Mouse (Mus musculus) mesoderm, embryonic 11.5 days (tissue): ENCODE data around the gene Phf21a.

ENCODE experiments used
- DNase-seq: peaks from one replicate; pipeline ENCODE4 v3.0.0-alpha.2; 2012; ENCODE audit warnings: low read depth, low spot score

Phf21a gene

GRCm38 (mm10) chr2:92229973-92230372 lies 137.1 kb downstream of the Phf21a start:
- no peak for DNase-seq

DNA sequence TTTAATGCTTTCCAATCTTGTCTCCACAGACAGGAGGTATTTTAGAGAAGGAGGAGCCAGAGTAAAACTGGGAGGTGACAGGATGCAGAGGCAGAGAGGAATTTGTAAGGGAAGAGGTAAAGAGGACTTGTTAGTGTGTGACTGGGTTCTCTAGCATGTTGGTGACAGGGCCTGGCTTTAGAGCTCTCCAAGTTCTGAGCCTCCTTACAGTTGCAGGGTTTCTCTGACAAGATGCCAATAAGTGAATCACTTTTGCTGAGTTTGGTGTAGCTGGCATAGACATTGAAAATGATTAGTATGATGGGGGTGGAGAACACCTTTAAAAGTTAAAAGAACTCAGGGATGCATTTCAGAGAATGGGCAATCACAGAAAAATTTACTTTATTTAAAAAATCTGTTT lies 138.8 kb downstream of the Phf21a start:
- no peak for DNase-seq

GRCm38 (mm10) chr2:92234768-92235332 lies 141.9 kb downstream of the Phf21a start:
- DNase-seq: no peak

- DNase-seq: no peak
Measured at GRCm38 (mm10) chr2:92240299-92240698, 147.4 kb downstream of the Phf21a start.

- DNase-seq: no peak
Measured at GRCm38 (mm10) chr2:92240816-92241215, 147.9 kb downstream of the Phf21a start.

DNA sequence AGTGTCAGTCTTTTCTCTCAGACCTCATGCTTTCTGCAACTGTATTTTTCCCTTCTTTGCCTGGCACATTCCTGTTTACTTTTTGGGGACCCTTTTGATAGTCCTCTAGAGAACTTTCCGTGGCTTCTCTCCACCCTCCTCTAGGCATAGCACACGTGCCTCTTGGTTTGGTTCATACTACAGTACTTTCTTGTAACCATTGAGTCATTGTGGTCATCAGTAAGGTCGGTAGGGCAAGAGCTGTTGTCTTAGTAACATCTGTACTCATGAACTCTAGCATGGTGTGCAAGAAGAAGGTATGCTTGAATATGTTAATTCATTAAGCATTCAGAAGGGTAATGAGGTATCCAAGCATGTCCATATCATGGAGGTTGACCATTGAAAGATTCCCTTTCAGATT lies 148.4 kb downstream of the Phf21a start:
- no peak for DNase-seq

GRCm38 (mm10) chr2:92246112-92246511 lies 153.2 kb downstream of the Phf21a start:
- DNase-seq: no peak

- no peak for DNase-seq
Measured at GRCm38 (mm10) chr2:92247711-92248110, 154.8 kb downstream of the Phf21a start.

GRCm38 (mm10) chr2:92250472-92250871 lies 157.6 kb downstream of the Phf21a start:
- no peak for DNase-seq

DNA sequence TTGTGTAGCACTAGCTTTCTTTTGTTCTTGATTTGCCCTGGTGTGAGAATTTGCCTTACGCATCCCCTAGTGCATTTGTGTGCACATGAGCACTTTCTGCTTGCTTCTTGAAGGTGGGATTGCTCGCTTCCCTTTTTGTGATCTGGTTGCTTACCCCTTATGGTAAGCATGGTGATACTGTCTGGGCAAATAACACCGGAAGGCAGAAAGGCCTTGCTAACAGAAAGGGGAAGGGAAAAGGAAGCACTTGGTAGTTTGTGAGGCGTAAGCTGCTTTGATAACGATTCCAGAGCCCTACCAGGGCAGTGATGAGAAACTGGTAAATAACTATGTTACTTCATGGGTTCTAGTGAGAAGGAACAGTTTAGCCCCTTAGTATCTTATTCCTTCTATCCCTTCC lies 160.9 kb downstream of the Phf21a start:
- DNase-seq: no peak

DNA sequence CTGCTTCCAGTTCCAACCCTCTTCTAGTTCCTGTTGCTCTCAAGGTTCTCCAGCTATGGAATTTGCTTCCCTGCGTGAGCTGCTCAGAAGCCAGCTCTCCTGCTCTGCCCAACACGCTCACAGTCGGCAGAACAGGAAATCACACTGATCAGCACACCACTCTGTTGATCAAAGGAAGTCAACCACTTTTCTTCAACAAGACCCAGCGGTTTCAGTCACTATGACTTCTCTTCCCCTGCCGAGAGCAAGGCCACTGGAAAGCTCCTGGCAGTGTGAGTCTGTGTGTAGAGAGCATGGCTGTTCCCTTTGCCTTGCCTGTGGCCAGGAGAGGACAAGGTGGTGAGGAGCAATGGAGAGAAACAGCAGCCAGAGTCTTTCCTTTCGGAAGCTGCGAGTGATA lies 163.2 kb downstream of the Phf21a start:
- no peak for DNase-seq

- DNase-seq: peak; percentile 37
Measured at GRCm38 (mm10) chr2:92257372-92257956, 164.5 kb downstream of the Phf21a start.

DNA sequence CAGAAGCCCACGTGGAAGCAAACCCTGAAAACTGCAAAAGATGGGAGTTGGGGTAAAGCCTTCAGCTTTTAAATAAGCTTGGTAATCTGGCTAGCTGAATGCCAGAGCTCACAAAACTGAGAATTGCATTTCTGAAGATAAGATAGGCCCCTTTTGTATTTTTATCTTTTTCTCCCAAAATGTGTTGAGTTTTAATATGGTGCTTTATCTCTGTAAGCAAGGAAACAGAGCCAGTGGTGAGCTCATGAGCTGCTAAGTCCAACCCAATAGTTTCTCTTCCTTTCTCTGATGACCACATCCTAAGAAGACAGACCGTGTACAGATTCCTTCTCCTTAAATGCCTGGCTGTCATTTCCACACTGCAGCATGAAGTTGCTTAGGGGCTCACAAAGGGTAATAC lies 167.0 kb downstream of the Phf21a start:
- DNase-seq: no peak

DNA sequence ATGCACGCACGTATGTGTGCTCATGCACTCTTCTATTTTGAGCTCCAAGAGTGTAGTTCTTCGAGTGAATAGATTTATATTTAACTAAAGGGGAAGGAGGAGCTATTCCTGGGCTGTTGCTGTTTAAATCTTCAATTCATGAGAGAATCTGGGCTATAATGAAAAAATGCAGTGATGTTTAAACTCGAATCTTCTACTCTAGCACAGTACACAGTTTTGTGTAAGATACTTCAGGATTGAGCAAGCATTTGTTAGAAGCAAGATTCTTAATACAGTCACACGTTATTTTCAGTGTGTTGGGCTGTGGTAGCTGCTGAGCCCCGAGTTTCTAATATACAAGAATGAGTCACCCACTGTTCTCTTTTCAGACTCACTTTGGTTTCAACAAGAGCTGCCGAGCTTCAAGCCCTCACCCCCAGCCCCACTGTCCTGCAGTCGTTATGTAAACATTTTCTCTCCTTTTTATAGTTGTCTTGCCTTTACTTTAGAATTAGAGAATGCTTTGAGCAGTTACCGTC lies 173.2 kb downstream of the Phf21a start:
- DNase-seq: no peak

GRCm38 (mm10) chr2:92269227-92269626 lies 176.3 kb downstream of the Phf21a start:
- no peak for DNase-seq

DNA sequence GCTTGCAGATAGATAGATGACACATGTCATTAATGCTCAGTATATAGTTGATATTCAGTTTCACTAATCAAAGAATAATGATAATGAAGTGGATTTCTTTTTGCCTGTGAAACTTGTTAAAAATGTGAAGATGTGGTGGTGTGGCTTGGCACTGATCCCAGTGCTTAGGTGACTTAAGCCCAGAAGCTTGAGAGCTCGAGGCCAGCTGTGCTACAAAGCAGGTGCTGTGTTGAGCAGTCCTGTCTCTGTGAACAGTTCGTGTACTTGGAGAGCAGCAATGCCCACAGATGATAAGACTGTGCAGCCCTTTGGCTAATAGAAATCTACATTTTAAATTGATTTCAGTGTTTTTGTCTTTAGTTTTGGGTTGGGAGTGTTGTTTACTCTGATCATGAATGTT lies 179.6 kb downstream of the Phf21a start:
- no peak for DNase-seq

- DNase-seq: no peak
Measured at GRCm38 (mm10) chr2:92273101-92273801, 180.3 kb downstream of the Phf21a start.

- DNase-seq: no peak
Measured at GRCm38 (mm10) chr2:92273802-92274183, 180.9 kb downstream of the Phf21a start.

DNA sequence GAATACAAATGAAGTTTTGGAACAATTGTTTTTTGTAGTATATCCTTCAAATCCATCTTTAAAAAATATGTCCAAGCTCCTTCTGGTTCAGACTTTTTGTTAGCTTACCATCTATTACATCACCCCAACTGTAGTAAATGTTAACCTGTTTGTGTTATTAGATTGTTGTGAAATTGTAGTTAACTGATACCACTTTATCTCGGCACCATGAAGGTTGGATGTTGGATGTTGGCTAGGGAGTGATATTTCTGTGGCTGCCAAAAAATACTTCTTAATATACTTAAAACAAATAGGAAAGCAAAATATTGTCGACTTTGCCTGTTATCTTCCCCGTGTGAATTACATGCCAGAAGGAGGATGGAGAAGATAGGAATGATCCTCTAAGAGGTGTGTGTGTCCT lies 184.9 kb downstream of the Phf21a start:
- DNase-seq: no peak

DNA sequence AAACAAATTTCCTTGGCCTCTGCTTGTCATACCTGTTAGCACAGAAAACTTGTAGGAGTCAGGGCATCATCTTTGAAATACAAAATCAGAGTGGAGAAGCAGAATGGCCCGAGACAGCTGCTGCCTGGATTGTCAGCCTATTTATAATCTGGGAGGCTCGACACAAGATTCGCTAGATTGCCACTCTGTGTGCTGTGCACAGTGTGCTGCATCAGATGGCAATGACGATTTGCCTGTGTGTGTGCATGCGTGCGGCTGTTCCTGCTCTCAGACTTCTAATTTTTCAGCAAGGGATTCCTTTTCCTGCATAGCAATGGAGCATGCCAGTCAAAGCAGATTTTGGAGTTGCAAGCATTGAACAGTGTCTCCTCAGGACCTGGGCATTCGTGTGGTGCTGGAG lies 185.7 kb downstream of the Phf21a start:
- DNase-seq: no peak

GRCm38 (mm10) chr2:92279398-92279797 lies 186.5 kb downstream of the Phf21a start:
- no peak for DNase-seq

GRCm38 (mm10) chr2:92285597-92285996 lies 192.7 kb downstream of the Phf21a start:
- DNase-seq: no peak

GRCm38 (mm10) chr2:92289335-92289734 lies 196.4 kb downstream of the Phf21a start:
- DNase-seq: no peak
